Mouse (Mus musculus) bone marrow, adult 2 months (tissue): ENCODE data around the gene Unc13b.

ENCODE experiments used
- CTCF ChIP-seq: fragments of 200-500 bp; IDR thresholded peaks from 2 replicates; pipeline ENCODE4 v1.5.1; 2011; ENCODE audit warnings: low read length, control low read depth; ENCODE audit not compliant: control insufficient read depth, insufficient read depth
- POLR2A ChIP-seq: fragments of 200-500 bp; IDR thresholded peaks from 2 replicates; pipeline ENCODE4 v1.6.1; 2011; ENCODE audit warnings: low read depth, mild to moderate bottlenecking, control low read depth, low read length, borderline replicate concordance; ENCODE audit not compliant: control insufficient read depth

- TF ChIP-seq POLR2A (no peak), CTCF (no peak)
These were observed 381 bp upstream of the Unc13b start for GRCm38 (mm10) chr4:43058392-43058752.
